18 mouse cellular contexts compared by ENCODE assay signal in the genomic region with DNA sequence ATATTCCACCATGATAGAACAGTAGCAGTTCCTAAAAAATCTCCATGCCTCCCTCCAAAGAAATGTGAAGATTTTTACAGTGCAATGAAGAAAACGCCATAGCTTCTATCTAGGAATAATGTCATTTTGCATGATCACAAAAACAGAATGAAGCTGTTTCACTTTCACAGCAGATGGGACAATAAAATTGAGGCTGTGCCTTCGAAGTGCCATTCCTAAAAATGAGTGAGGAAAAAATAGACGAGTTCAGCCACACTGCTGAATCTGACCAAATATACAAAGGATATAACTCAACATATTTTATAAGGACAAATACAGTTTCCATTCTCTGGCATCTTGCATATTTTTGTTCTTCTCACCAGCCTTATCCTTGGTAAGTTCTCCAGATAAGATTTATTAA.
DNase-seq lines count a peak whose midpoint lies in the region; ATAC-seq and TF ChIP-seq lines count a peak whose summit lies in the region.
"Had no signal": no experiment of that assay in that cellular context is flagged by ENCODE, and none has a peak within 500 bp of the region (broad histone marks: within the 10 kb centered on the region; RNA-seq: fewer than 3 reads in every experiment).

No protein-coding gene starts in this region.

- no peaks in the 10 kb centered on the region for H3K4me1 ChIP-seq in forebrain, postnatal 0 days (ENCODE audit: insufficient read depth)
- H3K4me1 ChIP-seq in forebrain, embryonic 15.5 days: no peaks in the 10 kb centered on the region
- H3K4me1 ChIP-seq: embryonic facial prominence, embryonic 10.5 days; embryonic facial prominence, embryonic 12.5 days; forebrain, embryonic 13.5 days had no signal

- no peaks in the 10 kb centered on the region for H3K27me3 ChIP-seq in forebrain, postnatal 0 days (ENCODE audit: insufficient read depth, low read length)
- no peaks in the 10 kb centered on the region for H3K27me3 ChIP-seq in forebrain, embryonic 15.5 days
- H3K27me3 ChIP-seq: embryonic facial prominence, embryonic 12.5 days; forebrain, embryonic 13.5 days had no signal

- ATAC-seq in forebrain, postnatal 0 days: no peak
- no peak for ATAC-seq in forebrain, embryonic 15.5 days (replicated peaks)
- ATAC-seq: forebrain, embryonic 13.5 days; forebrain, embryonic 16.5 days had no signal

- no peak overlapping the region for H3K9ac ChIP-seq in forebrain, postnatal 0 days
- no peak overlapping the region for H3K9ac ChIP-seq in forebrain, embryonic 15.5 days (replicated peaks)
- H3K9ac ChIP-seq: embryonic facial prominence, embryonic 12.5 days; forebrain, embryonic 13.5 days had no signal

- TF ChIP-seq CTCF in forebrain, postnatal 0 days (IDR thresholded peaks at IDR 0.05; ENCODE audit: low read depth): no peak
- no peak for TF ChIP-seq CTCF in layer of hippocampus, adult 2 months (conservative IDR thresholded peaks at IDR 0.05)

- no peak overlapping the region for H3K4me2 ChIP-seq in forebrain, postnatal 0 days (ENCODE audit: low read depth)
- H3K4me2 ChIP-seq in forebrain, embryonic 15.5 days (replicated peaks): no peak overlapping the region
- H3K4me2 ChIP-seq: embryonic facial prominence, embryonic 12.5 days; forebrain, embryonic 13.5 days had no signal

- no peak overlapping the region for H3K27ac ChIP-seq in forebrain, postnatal 0 days (ENCODE audit: low read depth, low read length)
- no peak overlapping the region for H3K27ac ChIP-seq in forebrain, embryonic 15.5 days (replicated peaks)
- H3K27ac ChIP-seq in layer of hippocampus, adult 2 months: peak overlapping the region; percentile 49; the same call in 1 of the 2 replicates
- H3K27ac ChIP-seq: embryonic facial prominence, embryonic 10.5 days; embryonic facial prominence, embryonic 12.5 days; forebrain, embryonic 13.5 days had no signal

- DNase-seq in forebrain, postnatal 0 days: peak; percentile 20
- no peak for DNase-seq in layer of hippocampus, adult 2 months (ENCODE audit: low spot score in 2 of 2)
- DNase-seq in layer of hippocampus, postnatal 36 days: no peak
- DNase-seq in brain, adult 2 months (ENCODE audit: low read depth, low spot score): peak; percentile 51
- DNase-seq in B cell, adult 2 months: no peak
- DNase-seq: adrenal gland, adult 2 months; adrenal gland, postnatal 10 days; adrenal gland, postnatal 25 days; cerebellum, adult 11-12 months; cerebellum, adult 2 months; cerebellum, adult 9-10 months; cerebellum, postnatal 10 days; cerebellum, postnatal 25 days had no signal

- WGBS in forebrain, postnatal 0 days: 72% methylated on average over 3 of the region's 3 CpGs
- WGBS in forebrain, embryonic 15.5 days: 90% methylated on average over 3 of the region's 3 CpGs

- no peaks in the 10 kb centered on the region for H3K9me3 ChIP-seq in forebrain, postnatal 0 days (ENCODE audit: low read length)
- no peaks in the 10 kb centered on the region for H3K9me3 ChIP-seq in forebrain, embryonic 15.5 days
- H3K9me3 ChIP-seq: embryonic facial prominence, embryonic 10.5 days; embryonic facial prominence, embryonic 12.5 days; forebrain, embryonic 13.5 days had no signal

- H3K36me3 ChIP-seq in forebrain, postnatal 0 days (ENCODE audit: insufficient read depth): no peaks in the 10 kb centered on the region
- no peaks in the 10 kb centered on the region for H3K36me3 ChIP-seq in forebrain, embryonic 15.5 days
- H3K36me3 ChIP-seq: embryonic facial prominence, embryonic 10.5 days; embryonic facial prominence, embryonic 12.5 days had no signal

- H3K4me3 ChIP-seq in forebrain, postnatal 0 days (ENCODE audit: low read depth, low read length): no peak overlapping the region
- no peak overlapping the region for H3K4me3 ChIP-seq in forebrain, embryonic 15.5 days
- H3K4me3 ChIP-seq in layer of hippocampus, adult 2 months: no peak overlapping the region
- H3K4me3 ChIP-seq: embryonic facial prominence, embryonic 10.5 days; embryonic facial prominence, embryonic 12.5 days; forebrain, embryonic 13.5 days had no signal

Comparison
In these comparisons a context has a peak if more than half of its experiments do, and no peak if none do; other contexts are left out.
1. DNase-seq: peak in forebrain, postnatal 0 days (single experiment) and brain, adult 2 months (single experiment); none in layer of hippocampus, adult 2 months (0 of 2), layer of hippocampus, postnatal 36 days (0 of 2) and B cell, adult 2 months (0 of 2).